Mouse (Mus musculus): Measurements from ENCODE around the gene Grm3.

DNA sequence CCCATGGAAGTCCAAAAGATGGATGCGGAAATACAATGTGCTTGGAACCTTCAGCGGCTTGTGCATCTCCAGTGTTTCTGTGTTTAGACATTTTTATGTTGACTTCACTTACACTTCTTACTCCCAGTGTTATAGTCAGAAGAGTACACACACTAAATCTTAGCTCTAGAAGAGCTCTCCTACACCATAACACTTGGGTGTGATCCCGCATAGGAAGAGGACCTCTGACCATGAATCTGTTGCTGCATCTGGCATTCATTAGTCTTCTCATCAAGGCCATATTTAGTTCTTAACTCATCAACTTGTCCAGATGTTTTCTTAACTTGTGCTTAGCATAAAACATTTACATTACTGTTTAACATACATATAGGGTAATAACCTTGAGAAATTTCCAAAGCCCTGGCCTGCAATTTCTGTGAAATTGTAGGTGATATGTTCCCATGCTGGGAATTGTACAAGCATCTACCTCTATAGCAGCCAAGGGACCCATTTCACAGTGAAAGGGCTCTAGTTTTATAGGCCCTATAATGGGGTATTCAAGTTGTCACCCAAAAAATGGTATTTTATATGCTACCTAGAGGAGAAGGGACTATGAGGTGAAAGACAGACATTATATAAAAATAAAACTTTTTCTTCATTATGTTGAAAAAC, 103.4 kb downstream of the Grm3 start:
- TF ChIP-seq CTCF (IDR thresholded peaks at IDR 0.05; ENCODE audit: borderline replicate concordance, insufficient read depth, low read length) = no peak
- TF ChIP-seq POLR2A (IDR thresholded peaks at IDR 0.05; ENCODE audit: low read depth, low read length) = no peak
